Mouse (Mus musculus) thymus, postnatal 0 days (tissue): ENCODE measurements around the gene Tymp. TPM values are rescaled to one million over a fixed set of nuclear protein-coding genes. Genes with fewer than 3 reads are reported as not detected.

ENCODE experiments used
- DNase-seq: peaks from one replicate; pipeline ENCODE4 v3.0.0-alpha.2; 2015; ENCODE audit warnings: low spot score
- polyA plus RNA-seq: library from polyadenylated mRNA; unstranded; fragments of >200 nt; fragmentation: Nextera tagmentation; extraction: Ambion mirVana; gene quantifications from 2 replicates; pipeline ENCODE4 v1.2.1, GENCODE M21; 2015

Tymp gene
- polyA plus RNA-seq, 1 experiment from 2014 or later, result 1.9 TPM

- no peak for DNase-seq
Observed at GRCm38 (mm10) chr15:89374340-89374739, 2.5 kb downstream of the Tymp start.

- DNase-seq, result peak; percentile 86
Observed at GRCm38 (mm10) chr15:89373762-89374248, 3.0 kb downstream of the Tymp start, which contains the start of gene Sco2. TSS of gene Sco2 (minus strand) at chr15:89373846.

DNA sequence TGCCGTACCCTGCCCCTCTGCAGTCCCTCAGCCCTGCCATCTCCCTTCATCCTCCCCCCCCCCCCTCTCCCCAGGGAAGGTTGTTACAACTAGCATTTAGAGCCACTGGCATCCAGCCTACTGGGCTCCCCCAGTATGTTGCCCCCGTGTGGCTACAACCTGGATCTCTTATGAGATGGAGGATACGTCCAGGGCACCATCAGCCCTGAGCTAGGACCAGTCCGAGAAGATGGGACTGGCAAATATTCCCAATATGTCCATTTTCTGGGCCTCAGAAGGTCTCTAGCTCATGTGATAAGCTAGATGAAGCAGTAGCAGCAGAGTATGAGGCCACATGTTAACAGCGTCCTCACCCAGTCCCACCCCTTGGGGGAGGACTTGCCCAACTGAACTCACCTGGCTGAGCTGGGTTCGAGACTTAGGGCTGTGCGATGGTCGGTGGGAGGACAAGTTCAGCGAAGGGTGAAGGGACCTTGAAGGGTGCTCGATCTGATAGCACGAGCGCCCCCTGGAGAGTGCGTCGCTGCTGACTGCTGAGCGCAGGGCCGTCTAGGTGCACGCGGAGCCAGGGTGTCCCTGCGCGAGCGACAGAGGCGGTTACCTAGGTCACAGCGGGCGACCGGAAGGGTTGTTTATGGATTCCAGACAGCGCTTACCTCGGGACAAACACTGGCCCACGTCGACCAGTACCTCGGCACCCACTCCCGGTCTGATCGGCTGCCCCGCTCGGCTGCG is 3.6 kb downstream of the Tymp start:
- DNase-seq, result peak; percentile 91

DNA sequence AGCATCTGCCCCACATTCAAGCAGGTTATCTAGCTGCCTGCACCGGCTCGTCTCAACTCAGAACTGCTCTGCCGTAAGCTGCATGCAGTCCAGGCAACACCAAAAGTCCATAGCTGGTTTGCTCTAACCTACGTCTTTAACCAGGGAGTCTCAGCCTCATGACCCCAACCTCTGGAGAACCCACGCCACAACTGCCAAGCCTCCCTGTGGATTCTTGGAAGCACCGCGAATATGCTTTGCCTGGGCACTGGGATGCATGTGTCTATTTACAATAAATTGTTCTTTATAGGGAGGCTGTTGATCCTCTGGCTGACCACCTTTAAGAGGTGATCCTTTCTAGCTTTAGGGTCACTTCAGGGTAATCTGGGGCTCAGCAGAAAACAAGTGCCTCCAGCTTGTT is 4.3 kb downstream of the Tymp start:
- DNase-seq, result no peak

DNA sequence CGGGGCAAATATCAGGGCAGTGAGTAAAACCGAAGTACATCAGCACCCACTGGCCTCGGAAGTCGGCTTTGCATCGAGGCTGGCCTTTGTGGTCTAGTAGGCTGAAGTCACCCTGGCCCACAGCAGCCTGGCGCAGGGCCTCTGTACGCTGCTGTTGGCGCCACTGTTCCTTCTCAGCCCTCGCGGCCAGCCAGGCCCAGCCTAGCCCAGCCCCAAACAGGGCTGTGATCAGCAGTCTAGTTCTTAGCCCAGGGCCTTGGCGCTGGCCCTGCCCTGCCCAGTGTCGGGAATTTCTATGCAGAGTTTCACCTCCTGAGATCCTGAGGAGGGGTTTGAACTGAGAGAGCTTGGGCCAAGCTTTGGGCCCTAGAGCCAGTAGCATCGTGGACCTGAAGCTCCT is 4.8 kb downstream of the Tymp start:
- DNase-seq, result no peak

DNA sequence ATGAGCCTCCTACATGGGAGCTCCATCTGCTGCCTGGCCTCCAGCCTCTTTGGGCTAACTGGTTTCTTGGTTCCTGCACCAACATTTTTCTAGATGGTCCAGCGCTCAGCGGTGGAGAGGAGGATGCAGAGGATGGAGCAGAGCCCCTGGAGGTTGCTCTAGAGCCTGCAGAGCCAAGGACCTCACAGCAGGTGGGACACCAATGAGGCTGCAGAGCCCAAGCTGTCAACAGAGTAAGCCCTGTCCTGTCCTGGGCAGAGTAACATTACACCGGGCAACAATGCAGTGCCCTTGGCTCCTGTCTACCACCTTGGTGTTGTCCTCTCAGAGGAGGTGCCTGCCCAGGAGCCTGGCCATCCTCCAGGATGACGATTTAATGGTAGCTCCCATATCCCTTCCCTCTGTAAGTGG is 11.7 kb downstream of the Tymp start:
- DNase-seq, result no peak

DNA sequence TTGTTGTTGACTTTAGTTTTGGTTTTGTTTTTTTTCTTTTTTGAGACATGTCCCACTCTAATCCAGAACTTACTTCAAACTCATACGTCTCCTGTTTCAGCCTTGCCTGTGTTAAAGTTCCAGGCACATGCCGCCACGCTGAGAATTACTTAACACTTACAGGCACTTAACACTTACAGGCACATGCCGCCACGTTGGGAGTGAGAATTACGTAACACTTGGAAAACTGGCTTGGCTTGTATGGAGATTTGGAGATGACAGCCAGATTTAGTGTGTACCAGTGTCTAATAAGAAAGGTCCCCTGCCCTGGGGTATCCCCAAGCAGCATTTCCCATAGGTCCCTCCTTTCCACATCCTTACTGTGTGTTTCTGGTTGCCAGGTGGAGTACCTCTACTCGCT is 13.8 kb downstream of the Tymp start:
- no peak for DNase-seq

GRCm38 (mm10) chr15:89358784-89359183 is 18.1 kb downstream of the Tymp start:
- DNase-seq, result no peak

DNA sequence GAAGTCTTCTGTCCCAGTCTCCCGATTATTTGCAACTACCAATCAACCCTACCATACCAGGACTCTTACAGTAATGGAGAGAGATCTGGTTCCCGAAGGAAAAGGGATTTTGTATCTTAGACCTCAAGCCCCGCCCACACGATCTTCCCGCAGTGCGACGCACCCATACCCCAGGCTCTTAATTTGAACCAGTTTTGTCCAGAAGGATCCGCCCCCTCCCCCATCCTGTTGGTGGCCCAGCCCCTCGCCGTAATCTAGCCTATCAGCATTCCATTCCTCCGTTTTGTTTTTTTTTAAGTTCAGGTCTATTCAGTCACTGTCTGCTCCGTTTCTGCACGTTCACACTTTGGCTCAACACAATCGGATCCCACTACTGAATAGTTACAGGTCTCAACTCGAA is 20.5 kb downstream of the Tymp start:
- DNase-seq, result peak; percentile 86

GRCm38 (mm10) chr15:89355241-89356187 is 21.3 kb downstream of the Tymp start, which contains the start of the genes Lmf2 and Ncaph2:
TSS of gene Lmf2 (minus strand) at chr15:89355659.
TSS of gene Ncaph2 (plus strand) at chr15:89355719.
- DNase-seq, result peak; percentile 98

DNA sequence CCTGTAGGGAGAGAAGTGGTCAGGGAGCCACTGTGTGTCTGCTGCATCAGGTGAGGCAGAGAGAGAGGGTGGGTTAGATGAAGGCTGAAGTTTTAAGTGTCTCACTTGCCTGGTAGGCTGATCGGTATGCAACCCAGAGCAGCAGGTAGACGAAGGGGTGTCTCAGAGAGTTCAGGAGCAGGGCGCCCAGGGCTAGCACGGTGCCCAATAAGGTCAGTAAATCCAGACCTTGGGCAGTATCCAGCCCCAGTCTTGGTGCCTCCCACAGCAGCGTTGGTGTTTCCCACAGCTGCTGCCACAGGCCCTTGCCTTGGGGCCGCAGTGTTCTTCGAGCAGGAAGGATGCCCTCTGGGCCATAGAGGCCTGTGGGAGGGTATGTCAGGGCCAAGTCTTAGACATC is 22.4 kb downstream of the Tymp start:
- DNase-seq, result peak; percentile 14

- no peak for DNase-seq
Observed at GRCm38 (mm10) chr15:89353837-89354236, 23.0 kb downstream of the Tymp start.

- no peak for DNase-seq
Observed at GRCm38 (mm10) chr15:89352795-89353194, 24.0 kb downstream of the Tymp start.

DNA sequence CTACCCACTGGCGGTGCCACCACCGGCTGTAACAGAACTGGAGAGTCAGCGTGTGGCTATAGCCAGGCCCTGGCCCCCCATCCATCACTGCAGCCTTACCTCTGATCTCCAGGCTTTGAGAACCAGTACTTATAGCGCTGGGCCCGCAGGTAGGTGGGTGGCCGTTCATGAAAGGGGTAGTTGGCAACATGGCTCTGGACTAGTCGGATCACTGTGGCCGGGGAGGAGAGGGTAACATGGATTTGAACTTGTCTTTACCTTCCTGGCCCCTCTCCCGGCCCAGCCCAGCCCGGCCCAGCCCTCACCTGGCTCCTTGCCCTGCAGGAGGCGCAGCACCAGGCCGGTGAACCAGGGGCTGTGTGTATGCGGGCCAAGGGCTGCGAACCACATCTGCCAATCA is 24.8 kb downstream of the Tymp start:
- DNase-seq, result no peak

GRCm38 (mm10) chr15:89351302-89351701 is 25.5 kb downstream of the Tymp start:
- no peak for DNase-seq

- DNase-seq, result no peak
Observed at GRCm38 (mm10) chr15:89350447-89350846, 26.4 kb downstream of the Tymp start.

GRCm38 (mm10) chr15:89343325-89343724 is 33.5 kb downstream of the Tymp start:
- no peak for DNase-seq

DNA sequence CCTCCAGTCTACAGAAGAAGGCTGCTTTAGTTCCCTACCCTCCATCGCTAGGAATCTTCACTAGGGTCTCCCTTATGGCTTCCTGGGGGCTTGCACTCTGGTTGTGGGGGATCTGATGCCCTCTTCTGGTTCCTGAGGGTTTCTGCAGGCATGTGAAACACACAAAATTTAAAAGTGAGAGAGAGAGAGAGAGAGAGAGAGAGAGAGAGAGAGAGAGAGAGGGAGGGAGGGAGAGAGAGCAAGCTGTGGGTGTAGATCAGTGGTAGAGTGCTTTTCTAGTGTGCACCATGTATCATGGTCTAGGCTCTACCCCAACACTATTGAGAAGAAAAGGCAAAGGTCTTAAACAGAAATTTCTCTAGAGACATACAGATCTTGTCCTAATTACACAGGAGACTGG is 35.2 kb downstream of the Tymp start:
- peak; percentile 26 for DNase-seq

DNA sequence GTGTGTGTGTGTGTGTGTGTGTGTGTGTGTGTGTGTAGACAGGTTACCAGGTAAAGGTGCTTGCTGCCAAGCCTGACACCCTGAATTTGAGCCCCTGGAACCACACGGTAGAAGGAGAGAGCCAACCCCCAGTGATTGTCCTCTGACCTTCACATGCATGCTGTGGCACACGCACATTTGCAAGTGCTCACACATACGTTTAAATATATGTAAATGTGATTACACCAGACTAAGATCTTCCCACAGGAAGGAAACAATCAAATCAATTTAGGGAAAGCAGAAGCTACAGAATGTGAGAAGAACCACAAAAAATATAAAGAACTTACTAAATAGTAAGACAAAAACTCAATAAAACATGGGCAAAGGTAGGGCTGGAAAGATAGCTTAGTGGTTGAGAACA is 36.7 kb downstream of the Tymp start:
- DNase-seq, result no peak

- no peak for DNase-seq
Observed at GRCm38 (mm10) chr15:89339696-89340095, 37.1 kb downstream of the Tymp start.

DNA sequence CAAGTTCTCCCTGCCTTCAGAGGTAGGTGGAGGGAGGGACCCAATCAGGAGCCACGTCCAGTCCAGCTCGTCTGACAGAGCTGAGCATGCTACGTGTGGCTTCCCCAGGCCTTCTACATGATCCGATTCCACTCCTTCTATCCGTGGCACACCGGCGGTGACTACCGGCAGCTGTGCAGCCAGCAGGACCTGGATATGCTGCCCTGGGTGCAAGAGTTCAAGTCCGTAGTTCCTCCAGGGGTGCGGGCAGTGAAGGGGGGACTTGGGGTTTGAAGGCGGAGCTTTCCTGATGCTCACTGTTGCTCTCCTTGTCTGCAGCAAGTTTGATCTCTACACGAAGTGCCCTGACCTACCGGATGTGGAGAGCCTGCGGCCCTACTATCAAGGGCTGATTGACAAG is 40.4 kb downstream of the Tymp start:
- DNase-seq, result no peak
